Mouse (Mus musculus): ENCODE measurements at regions not wholly inside any gene's neighbourhood (a gene's known extent, or its start where the extent isn't known, plus 50 kb on each side); places are given as distances from the start of the nearest gene placed in this dataset.

- Histone ChIP-seq H3K9ac (ENCODE audit: low read length) (no peak overlapping the region), H3K27ac (ENCODE audit: low read length) (no peak overlapping the region), H3K4me1 (ENCODE audit: control insufficient read depth, insufficient read depth, low read length) (0 out of 2 replicates have a peak, but pooled peaks cover 2% of the 10 kb centered on the region), H3K9me3 (replicated peaks; ENCODE audit: control insufficient read depth, low read length) (no peaks in the 10 kb centered on the region), H3K4me3 (ENCODE audit: low read length) (no peak overlapping the region), H3K4me2 (ENCODE audit: low read depth, low read length) (no peak overlapping the region), H3K27me3 (ENCODE audit: control insufficient read depth, insufficient read depth, low read length) (no peaks in the 10 kb centered on the region), H3K36me3 (ENCODE audit: control insufficient read depth, insufficient read depth) (no peaks in the 10 kb centered on the region)
- ATAC-seq (replicated peaks; ENCODE audit: extremely low read depth, insufficient read depth, low FRiP score) = no peak
- WGBS = 70% methylated on average over 6 of the region's 6 CpGs
Measured at GRCm38 (mm10) chr8:8931746-8932145, 241.4 kb upstream of the Arglu1 start.

GRCm38 (mm10) chr8:8928074-8928862, 237.9 kb upstream of the Arglu1 start:
- Histone ChIP-seq H3K4me3 (ENCODE audit: low read length) (no peak overlapping the region), H3K9ac (ENCODE audit: low read length) (no peak overlapping the region), H3K27me3 (ENCODE audit: control insufficient read depth, insufficient read depth, low read length) (no peaks in the 10 kb centered on the region), H3K27ac (ENCODE audit: low read length) (no peak overlapping the region), H3K4me2 (ENCODE audit: low read depth, low read length) (no peak overlapping the region), H3K4me1 (ENCODE audit: control insufficient read depth, insufficient read depth, low read length) (0 out of 2 replicates have a peak, but pooled peaks cover 2% of the 10 kb centered on the region), H3K36me3 (ENCODE audit: control insufficient read depth, insufficient read depth) (no peaks in the 10 kb centered on the region), H3K9me3 (replicated peaks; ENCODE audit: control insufficient read depth, low read length) (no peaks in the 10 kb centered on the region)
- 83% methylated on average over 18 of the region's 18 CpGs for WGBS
- ATAC-seq (replicated peaks; ENCODE audit: extremely low read depth, insufficient read depth, low FRiP score) = no peak

GRCm38 (mm10) chr8:8921446-8921845, 231.1 kb upstream of the Arglu1 start:
- WGBS = 47% methylated on average over 2 of the region's 2 CpGs
- Histone ChIP-seq H3K4me1 (ENCODE audit: control insufficient read depth, insufficient read depth, low read length) (peaks cover 2% of the 10 kb centered on the region; the same call in 1 of the 2 replicates), H3K4me2 (ENCODE audit: low read depth, low read length) (no peak overlapping the region), H3K27me3 (ENCODE audit: control insufficient read depth, insufficient read depth, low read length) (no peaks in the 10 kb centered on the region), H3K36me3 (ENCODE audit: control insufficient read depth, insufficient read depth) (no peaks in the 10 kb centered on the region), H3K4me3 (ENCODE audit: low read length) (no peak overlapping the region), H3K9ac (ENCODE audit: low read length) (no peak overlapping the region), H3K27ac (ENCODE audit: low read length) (no peak overlapping the region), H3K9me3 (replicated peaks; ENCODE audit: control insufficient read depth, low read length) (no peaks in the 10 kb centered on the region)
- ATAC-seq (replicated peaks; ENCODE audit: extremely low read depth, insufficient read depth, low FRiP score) = no peak

GRCm38 (mm10) chr8:8919582-8920503, 229.5 kb upstream of the Arglu1 start:
- no peak overlapping the region for H3K27ac ChIP-seq (ENCODE audit: low read length)
- H3K4me3 ChIP-seq (ENCODE audit: low read length) = no peak overlapping the region
- no peaks in the 10 kb centered on the region for H3K36me3 ChIP-seq (ENCODE audit: control insufficient read depth, insufficient read depth)
- peaks cover 3% of the 10 kb centered on the region; the same call in 1 of the 2 replicates for H3K9me3 ChIP-seq (replicated peaks; ENCODE audit: control insufficient read depth, low read length)
- 34% methylated on average over 11 of the region's 11 CpGs for WGBS
- no peaks in the 10 kb centered on the region for H3K27me3 ChIP-seq (ENCODE audit: control insufficient read depth, insufficient read depth, low read length)
- H3K4me2 ChIP-seq (ENCODE audit: low read depth, low read length) = no peak overlapping the region
- no peak overlapping the region for H3K9ac ChIP-seq (ENCODE audit: low read length)
- H3K4me1 ChIP-seq (ENCODE audit: control insufficient read depth, insufficient read depth, low read length) = peaks cover 2% of the 10 kb centered on the region; the same call in 1 of the 2 replicates
- no peak for ATAC-seq (replicated peaks; ENCODE audit: extremely low read depth, insufficient read depth, low FRiP score)

- Histone ChIP-seq H3K4me2 (ENCODE audit: low read depth, low read length) (no peak overlapping the region), H3K9ac (ENCODE audit: low read length) (no peak overlapping the region), H3K9me3 (replicated peaks; ENCODE audit: control insufficient read depth, low read length) (peaks cover 3% of the 10 kb centered on the region; the same call in 1 of the 2 replicates), H3K27ac (ENCODE audit: low read length) (no peak overlapping the region), H3K4me3 (ENCODE audit: low read length) (no peak overlapping the region), H3K36me3 (ENCODE audit: control insufficient read depth, insufficient read depth) (no peaks in the 10 kb centered on the region), H3K4me1 (ENCODE audit: control insufficient read depth, insufficient read depth, low read length) (peaks cover 2% of the 10 kb centered on the region; the same call in 1 of the 2 replicates), H3K27me3 (ENCODE audit: control insufficient read depth, insufficient read depth, low read length) (no peaks in the 10 kb centered on the region)
- 77% methylated on average over 9 of the region's 9 CpGs for WGBS
- no peak for ATAC-seq (replicated peaks; ENCODE audit: extremely low read depth, insufficient read depth, low FRiP score)
Measured at GRCm38 (mm10) chr8:8919040-8919439, 228.7 kb upstream of the Arglu1 start.

GRCm38 (mm10) chr8:8907478-8908165, 217.3 kb upstream of the Arglu1 start:
- no peak overlapping the region for H3K9ac ChIP-seq (ENCODE audit: low read length)
- H3K9me3 ChIP-seq (replicated peaks; ENCODE audit: control insufficient read depth, low read length) = no peaks in the 10 kb centered on the region
- H3K4me1 ChIP-seq (ENCODE audit: control insufficient read depth, insufficient read depth, low read length) = peaks cover 3% of the 10 kb centered on the region; the same call in 1 of the 2 replicates
- H3K27me3 ChIP-seq (ENCODE audit: control insufficient read depth, insufficient read depth, low read length) = no peaks in the 10 kb centered on the region
- no peak overlapping the region for H3K4me3 ChIP-seq (ENCODE audit: low read length)
- H3K27ac ChIP-seq (ENCODE audit: low read length) = no peak overlapping the region
- WGBS = 61% methylated on average over 7 of the region's 7 CpGs
- H3K36me3 ChIP-seq (ENCODE audit: control insufficient read depth, insufficient read depth) = no peaks in the 10 kb centered on the region
- no peak overlapping the region for H3K4me2 ChIP-seq (ENCODE audit: low read depth, low read length)
- no peak for ATAC-seq (replicated peaks; ENCODE audit: extremely low read depth, insufficient read depth, low FRiP score)

- H3K9me3 ChIP-seq (replicated peaks; ENCODE audit: control insufficient read depth, low read length) = no peaks in the 10 kb centered on the region
- no peak for ATAC-seq (replicated peaks; ENCODE audit: extremely low read depth, insufficient read depth, low FRiP score)
- no peak overlapping the region for H3K27ac ChIP-seq (ENCODE audit: low read length)
- H3K4me1 ChIP-seq (ENCODE audit: control insufficient read depth, insufficient read depth, low read length) = no peaks in the 10 kb centered on the region
- H3K4me2 ChIP-seq (ENCODE audit: low read depth, low read length) = no peak overlapping the region
- H3K4me3 ChIP-seq (ENCODE audit: low read length) = no peak overlapping the region
- H3K27me3 ChIP-seq (ENCODE audit: control insufficient read depth, insufficient read depth, low read length) = no peaks in the 10 kb centered on the region
- no peak overlapping the region for H3K9ac ChIP-seq (ENCODE audit: low read length)
- H3K36me3 ChIP-seq (ENCODE audit: control insufficient read depth, insufficient read depth) = no peaks in the 10 kb centered on the region
- WGBS = 35% methylated on average over 3 of the region's 3 CpGs
Measured at GRCm38 (mm10) chr8:8892996-8893395, 202.7 kb upstream of the Arglu1 start.

- no peaks in the 10 kb centered on the region for H3K4me1 ChIP-seq (ENCODE audit: control insufficient read depth, insufficient read depth, low read length)
- no peak overlapping the region for H3K4me2 ChIP-seq (ENCODE audit: low read depth, low read length)
- 0 out of 2 replicates have a peak, but pooled peaks cover 2% of the 10 kb centered on the region for H3K9me3 ChIP-seq (replicated peaks; ENCODE audit: control insufficient read depth, low read length)
- no peak for ATAC-seq (replicated peaks; ENCODE audit: extremely low read depth, insufficient read depth, low FRiP score)
- H3K27me3 ChIP-seq (ENCODE audit: control insufficient read depth, insufficient read depth, low read length) = no peaks in the 10 kb centered on the region
- H3K4me3 ChIP-seq (ENCODE audit: low read length) = no peak overlapping the region
- no peak overlapping the region for H3K27ac ChIP-seq (ENCODE audit: low read length)
- no peak overlapping the region for H3K9ac ChIP-seq (ENCODE audit: low read length)
- no peaks in the 10 kb centered on the region for H3K36me3 ChIP-seq (ENCODE audit: control insufficient read depth, insufficient read depth)
- WGBS = 60% methylated on average over 5 of the region's 5 CpGs
Measured at GRCm38 (mm10) chr8:8877286-8877685, 187.0 kb upstream of the Arglu1 start.
